Mouse (Mus musculus): Measurements from ENCODE around the gene Apoe. TPM values are rescaled to one million over a fixed set of nuclear protein-coding genes. Genes with fewer than 3 reads are reported as not detected.

Apoe gene
- polyA plus RNA-seq, 1 experiment from 2014 or later: 596 TPM

- H3K9ac ChIP-seq: no peak overlapping the region
- peaks cover 34% of the 10 kb centered on the region for H3K36me3 ChIP-seq
- 92% methylated on average over 3 of the region's 3 CpGs for WGBS
- no peak overlapping the region for H3K27ac ChIP-seq
- H3K4me2 ChIP-seq: no peak overlapping the region
- H3K4me3 ChIP-seq: no peak overlapping the region
- no peaks in the 10 kb centered on the region for H3K27me3 ChIP-seq
- no peak for ATAC-seq (replicated peaks; ENCODE audit: insufficient number of reproducible peaks, insufficient read depth, low FRiP score, low read depth)
- peaks cover 16% of the 10 kb centered on the region for H3K4me1 ChIP-seq (replicated peaks)
- no peaks in the 10 kb centered on the region for H3K9me3 ChIP-seq (replicated peaks)
These were observed 39.8 kb upstream of the Apoe start for GRCm38 (mm10) chr7:19738771-19739170.

GRCm38 (mm10) chr7:19736389-19737057, 37.5 kb upstream of the Apoe start:
- WGBS: 85% methylated on average over 16 of the region's 16 CpGs
- Histone ChIP-seq H3K9ac (no peak overlapping the region), H3K4me3 (no peak overlapping the region), H3K27ac (no peak overlapping the region), H3K4me2 (no peak overlapping the region), H3K36me3 (peaks cover 46% of the 10 kb centered on the region), H3K4me1 (replicated peaks) (peaks cover 8% of the 10 kb centered on the region), H3K9me3 (replicated peaks) (no peaks in the 10 kb centered on the region), H3K27me3 (no peaks in the 10 kb centered on the region)
- no peak for ATAC-seq (replicated peaks; ENCODE audit: insufficient number of reproducible peaks, insufficient read depth, low FRiP score, low read depth)

GRCm38 (mm10) chr7:19734178-19734666, 35.2 kb upstream of the Apoe start:
- no peak for ATAC-seq (replicated peaks; ENCODE audit: insufficient number of reproducible peaks, insufficient read depth, low FRiP score, low read depth)
- WGBS: 81% methylated on average over 10 of the region's 10 CpGs
- Histone ChIP-seq H3K27ac (no peak overlapping the region), H3K27me3 (no peaks in the 10 kb centered on the region), H3K4me1 (replicated peaks) (no peaks in the 10 kb centered on the region), H3K9ac (no peak overlapping the region), H3K4me3 (no peak overlapping the region), H3K36me3 (peaks cover 64% of the 10 kb centered on the region), H3K4me2 (no peak overlapping the region), H3K9me3 (replicated peaks) (no peaks in the 10 kb centered on the region)

GRCm38 (mm10) chr7:19726541-19726940, 27.6 kb upstream of the Apoe start:
- Histone ChIP-seq H3K27ac (no peak overlapping the region), H3K27me3 (no peaks in the 10 kb centered on the region), H3K9me3 (replicated peaks) (no peaks in the 10 kb centered on the region), H3K36me3 (peaks cover 63% of the 10 kb centered on the region), H3K9ac (no peak overlapping the region), H3K4me2 (no peak overlapping the region), H3K4me1 (replicated peaks) (no peaks in the 10 kb centered on the region), H3K4me3 (no peak overlapping the region)
- 86% methylated on average over 4 of the region's 4 CpGs for WGBS
- no peak for ATAC-seq (replicated peaks; ENCODE audit: insufficient number of reproducible peaks, insufficient read depth, low FRiP score, low read depth)

GRCm38 (mm10) chr7:19724167-19724566, 25.2 kb upstream of the Apoe start:
- no peaks in the 10 kb centered on the region for H3K27me3 ChIP-seq
- WGBS: 94% methylated on average over 12 of the region's 12 CpGs
- no peaks in the 10 kb centered on the region for H3K4me1 ChIP-seq (replicated peaks)
- peaks cover 55% of the 10 kb centered on the region for H3K36me3 ChIP-seq
- no peak for ATAC-seq (replicated peaks; ENCODE audit: insufficient number of reproducible peaks, insufficient read depth, low FRiP score, low read depth)
- H3K4me3 ChIP-seq: no peak overlapping the region
- H3K4me2 ChIP-seq: no peak overlapping the region
- no peak overlapping the region for H3K27ac ChIP-seq
- H3K9ac ChIP-seq: no peak overlapping the region
- H3K9me3 ChIP-seq (replicated peaks): no peaks in the 10 kb centered on the region; the same call in 1 of the 2 replicates

GRCm38 (mm10) chr7:19722754-19723195, 23.8 kb upstream of the Apoe start:
- Histone ChIP-seq H3K27ac (peak overlapping the region; percentile 60), H3K4me3 (no peak overlapping the region), H3K27me3 (no peaks in the 10 kb centered on the region), H3K9me3 (replicated peaks) (no peaks in the 10 kb centered on the region; the same call in 1 of the 2 replicates), H3K4me1 (replicated peaks) (no peaks in the 10 kb centered on the region), H3K36me3 (peaks cover 42% of the 10 kb centered on the region), H3K9ac (no peak overlapping the region), H3K4me2 (no peak overlapping the region)
- ATAC-seq (replicated peaks; ENCODE audit: insufficient number of reproducible peaks, insufficient read depth, low FRiP score, low read depth): peak; percentile 54
- WGBS: 75% methylated on average over 6 of the region's 6 CpGs

- Histone ChIP-seq H3K36me3 (peaks cover 20% of the 10 kb centered on the region), H3K9me3 (replicated peaks) (no peaks in the 10 kb centered on the region; the same call in 1 of the 2 replicates), H3K4me2 (no peak overlapping the region), H3K27ac (no peak overlapping the region), H3K4me1 (replicated peaks) (peaks cover 17% of the 10 kb centered on the region), H3K4me3 (no peak overlapping the region), H3K27me3 (no peaks in the 10 kb centered on the region), H3K9ac (no peak overlapping the region)
- WGBS: 91% methylated on average over 4 of the region's 4 CpGs
- no peak for ATAC-seq (replicated peaks; ENCODE audit: insufficient number of reproducible peaks, insufficient read depth, low FRiP score, low read depth)
These were observed 20.2 kb upstream of the Apoe start for GRCm38 (mm10) chr7:19719200-19719599.

- no peaks in the 10 kb centered on the region; the same call in 1 of the 2 replicates for H3K9me3 ChIP-seq (replicated peaks)
- 89% methylated on average over 5 of the region's 5 CpGs for WGBS
- H3K36me3 ChIP-seq: peaks cover 22% of the 10 kb centered on the region
These were observed 19.4 kb upstream of the Apoe start for GRCm38 (mm10) chr7:19718297-19718952.

GRCm38 (mm10) chr7:19717346-19717745, 18.4 kb upstream of the Apoe start:
- no peak for ATAC-seq (replicated peaks; ENCODE audit: insufficient number of reproducible peaks, insufficient read depth, low FRiP score, low read depth)
- Histone ChIP-seq H3K9ac (no peak overlapping the region), H3K27me3 (no peaks in the 10 kb centered on the region), H3K4me2 (no peak overlapping the region), H3K4me1 (replicated peaks) (peaks cover 29% of the 10 kb centered on the region), H3K27ac (no peak overlapping the region), H3K36me3 (peaks cover 33% of the 10 kb centered on the region), H3K9me3 (replicated peaks) (no peaks in the 10 kb centered on the region; the same call in 1 of the 2 replicates), H3K4me3 (no peak overlapping the region)
- WGBS: 80% methylated on average over 4 of the region's 4 CpGs

More at GRCm38 (mm10) chr7:19718297-19718952, 19.4 kb upstream of the Apoe start:
- no peak for ATAC-seq (replicated peaks; ENCODE audit: insufficient number of reproducible peaks, insufficient read depth, low FRiP score, low read depth)
- no peak overlapping the region for H3K4me3 ChIP-seq
- peaks cover 25% of the 10 kb centered on the region for H3K4me1 ChIP-seq (replicated peaks)
- no peak overlapping the region for H3K9ac ChIP-seq
- H3K27ac ChIP-seq: no peak overlapping the region
- no peak overlapping the region for H3K4me2 ChIP-seq
- no peaks in the 10 kb centered on the region for H3K27me3 ChIP-seq

GRCm38 (mm10) chr7:19716822-19717221, 17.8 kb upstream of the Apoe start:
- Histone ChIP-seq H3K4me3 (0 out of 2 replicates have a peak overlapping the region, but pooled peaks have one; percentile 49), H3K36me3 (peaks cover 38% of the 10 kb centered on the region), H3K4me1 (replicated peaks) (peaks cover 29% of the 10 kb centered on the region), H3K9ac (0 out of 2 replicates have a peak overlapping the region, but pooled peaks have one; percentile 53), H3K27ac (peak overlapping the region; percentile 89), H3K27me3 (no peaks in the 10 kb centered on the region), H3K4me2 (peak overlapping the region; percentile 82), H3K9me3 (replicated peaks) (no peaks in the 10 kb centered on the region; the same call in 1 of the 2 replicates)
- ATAC-seq (replicated peaks; ENCODE audit: insufficient number of reproducible peaks, insufficient read depth, low FRiP score, low read depth): no peak
- WGBS: 66% methylated on average over 2 of the region's 2 CpGs

GRCm38 (mm10) chr7:19716055-19716682, 17.2 kb upstream of the Apoe start:
- Histone ChIP-seq H3K4me2 (peak overlapping the region; percentile 82), H3K4me1 (replicated peaks) (peaks cover 29% of the 10 kb centered on the region), H3K9me3 (replicated peaks) (no peaks in the 10 kb centered on the region; the same call in 1 of the 2 replicates), H3K4me3 (peak overlapping the region; percentile 49), H3K36me3 (peaks cover 43% of the 10 kb centered on the region), H3K9ac (peak overlapping the region; percentile 53), H3K27ac (peak overlapping the region; percentile 89), H3K27me3 (no peaks in the 10 kb centered on the region)
- 5% methylated on average over 18 of the region's 18 CpGs for WGBS
- no peak for ATAC-seq (replicated peaks; ENCODE audit: insufficient number of reproducible peaks, insufficient read depth, low FRiP score, low read depth)
